Comparison of ENCODE assay signal across 8 mouse cellular contexts in the genomic region with DNA sequence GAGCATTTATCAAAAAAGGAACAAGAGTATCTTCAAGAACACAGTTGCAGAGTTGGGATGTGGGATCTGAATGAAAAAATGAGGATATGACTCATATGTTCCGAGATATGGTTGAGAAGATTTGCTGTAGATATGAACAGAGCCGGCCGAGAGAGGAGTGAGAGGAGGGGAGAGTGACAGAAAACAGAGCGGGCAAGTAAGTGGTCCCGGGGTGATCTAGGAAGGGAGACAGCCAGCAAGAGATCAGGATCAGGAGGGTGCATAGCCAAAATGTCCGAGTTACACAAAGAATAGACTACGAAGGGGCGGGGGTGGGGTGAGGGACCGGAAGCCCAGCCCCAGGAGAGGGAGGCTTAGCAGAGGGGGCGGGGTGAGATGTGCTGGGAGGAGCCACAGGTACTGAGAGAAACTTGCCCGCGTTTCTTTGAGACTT.
DNase-seq lines count a peak whose midpoint lies in the region; ATAC-seq and TF ChIP-seq lines count a peak whose summit lies in the region.

No protein-coding gene starts in this region.

- H3K4me2 ChIP-seq in forebrain, embryonic 15.5 days (replicated peaks), result peak overlapping the region; percentile 25; the same call in 1 of the 2 replicates
- peak overlapping the region; percentile 32 for H3K4me2 ChIP-seq in limb, embryonic 12.5 days
- peak overlapping the region; percentile 37 for H3K4me2 ChIP-seq in midbrain, embryonic 13.5 days (replicated peaks)

- H3K4me3 ChIP-seq in kidney, adult 2 months (ENCODE audit: insufficient read depth, low read depth, low read length), result peak overlapping the region; percentile 4; the same call in 1 of the 2 replicates
- no peak overlapping the region for H3K4me3 ChIP-seq in forebrain, embryonic 15.5 days
- H3K4me3 ChIP-seq in limb, embryonic 12.5 days (replicated peaks), result no peak overlapping the region
- no peak overlapping the region for H3K4me3 ChIP-seq in midbrain, embryonic 13.5 days (replicated peaks)

- DNase-seq in kidney, adult 2 months, result no peak
- DNase-seq in kidney, adult 9 months, result no peak
- peak; percentile 93 for DNase-seq in R1 (ENCODE audit: low read depth, low spot score)
- DNase-seq in urinary bladder, adult 2 months (ENCODE audit: low spot score), result peak; percentile 29
- no peak for DNase-seq in layer of hippocampus, adult 11-12 months (ENCODE audit: low spot score)

- no peaks in the 10 kb centered on the region for H3K27me3 ChIP-seq in kidney, adult 2 months (replicated peaks; ENCODE audit: control insufficient read depth, insufficient read depth, low read length)
- no peaks in the 10 kb centered on the region for H3K27me3 ChIP-seq in forebrain, embryonic 15.5 days
- H3K27me3 ChIP-seq in limb, embryonic 12.5 days, result no peaks in the 10 kb centered on the region
- no peaks in the 10 kb centered on the region for H3K27me3 ChIP-seq in midbrain, embryonic 13.5 days

- TF ChIP-seq POLR2A in kidney, adult 2 months (IDR thresholded peaks at IDR 0.05; ENCODE audit: low read depth, low read length), result no peak

- H3K4me1 ChIP-seq in kidney, adult 2 months (ENCODE audit: control insufficient read depth, insufficient read depth, low read length), result no peaks in the 10 kb centered on the region
- no peaks in the 10 kb centered on the region for H3K4me1 ChIP-seq in forebrain, embryonic 15.5 days
- H3K4me1 ChIP-seq in limb, embryonic 12.5 days (replicated peaks), result no peaks in the 10 kb centered on the region; the same call in 1 of the 2 replicates
- H3K4me1 ChIP-seq in midbrain, embryonic 13.5 days (replicated peaks), result no peaks in the 10 kb centered on the region

- H3K9me3 ChIP-seq in forebrain, embryonic 15.5 days, result no peaks in the 10 kb centered on the region
- H3K9me3 ChIP-seq in limb, embryonic 12.5 days, result no peaks in the 10 kb centered on the region
- no peaks in the 10 kb centered on the region for H3K9me3 ChIP-seq in midbrain, embryonic 13.5 days

- TF ChIP-seq CTCF in kidney, adult 2 months (conservative IDR thresholded peaks at IDR 0.05; ENCODE audit: insufficient read depth, insufficient read length, low read depth, low read length), result no peak

- 34% methylated on average over 12 of the region's 12 CpGs for WGBS in kidney, adult 2 months
- WGBS in forebrain, embryonic 15.5 days, result 42% methylated on average over 12 of the region's 12 CpGs
- WGBS in limb, embryonic 12.5 days, result 53% methylated on average over 12 of the region's 12 CpGs
- WGBS in midbrain, embryonic 13.5 days, result 43% methylated on average over 12 of the region's 12 CpGs

- H3K27ac ChIP-seq in kidney, adult 2 months (ENCODE audit: insufficient read depth, low read depth, low read length), result no peak overlapping the region
- no peak overlapping the region for H3K27ac ChIP-seq in forebrain, embryonic 15.5 days (replicated peaks)
- no peak overlapping the region for H3K27ac ChIP-seq in limb, embryonic 12.5 days
- H3K27ac ChIP-seq in midbrain, embryonic 13.5 days, result no peak overlapping the region

- ATAC-seq in forebrain, embryonic 15.5 days (replicated peaks), result no peak
- ATAC-seq in limb, embryonic 12.5 days (ENCODE audit: insufficient number of reproducible peaks, insufficient read depth, low FRiP score, low TSS enrichment, low read depth), result no peak
- ATAC-seq in midbrain, embryonic 13.5 days, result 0 out of 2 replicates have a peak, but pooled peaks have one; percentile 27

- H3K36me3 ChIP-seq in kidney, adult 2 months (ENCODE audit: control insufficient read depth, insufficient read depth, low read length), result no peaks in the 10 kb centered on the region
- H3K36me3 ChIP-seq in forebrain, embryonic 15.5 days, result no peaks in the 10 kb centered on the region
- no peaks in the 10 kb centered on the region for H3K36me3 ChIP-seq in limb, embryonic 12.5 days
- no peaks in the 10 kb centered on the region for H3K36me3 ChIP-seq in midbrain, embryonic 13.5 days

- H3K9ac ChIP-seq in forebrain, embryonic 15.5 days (replicated peaks), result no peak overlapping the region
- no peak overlapping the region for H3K9ac ChIP-seq in limb, embryonic 12.5 days (replicated peaks)
- H3K9ac ChIP-seq in midbrain, embryonic 13.5 days (replicated peaks), result 0 out of 2 replicates have a peak overlapping the region, but pooled peaks have one; percentile 4

Comparison
In these comparisons a context has a peak if more than half of its experiments do, and no peak if none do; other contexts are left out.
1. DNase-seq: peak in R1 (single experiment) and urinary bladder, adult 2 months (single experiment); none in kidney, adult 2 months (single experiment), kidney, adult 9 months (single experiment) and layer of hippocampus, adult 11-12 months (single experiment).
2. Peak in every context shown above with its lines, with median percentiles within 50 percentile points of each other: H3K4me2 ChIP-seq.